Mouse (Mus musculus) cerebellum, adult 8-10 months (tissue): ENCODE measurements around the gene Cog5.
"Not testable (repeated sequence)": the region's sequence is repeated elsewhere in the genome, so short reads cannot be mapped to it uniquely, and the experiment has no call there.

Source experiments
- DNase-seq: peaks from one replicate; pipeline ENCODE4 v3.0.0; 2022

Cog5 gene

GRCm38 (mm10) chr12:31654197-31654964, at the start of gene Cog5, which contains the start of gene Dus4l:
Gene Cog5, plus strand, starts transcription at chr12:31654869.
Gene Dus4l, minus strand, starts transcription at chr12:31654826.
- DNase-seq: peak; percentile 99

GRCm38 (mm10) chr12:31604894-31605293, 49.8 kb upstream of the Cog5 start:
- DNase-seq: peak; percentile 11

- no peak for DNase-seq
Measured at GRCm38 (mm10) chr12:31608138-31608537, 46.5 kb upstream of the Cog5 start.

- no peak for DNase-seq
Measured at GRCm38 (mm10) chr12:31613353-31613752, 41.3 kb upstream of the Cog5 start.

GRCm38 (mm10) chr12:31620106-31620505, 34.6 kb upstream of the Cog5 start:
- DNase-seq: no peak

GRCm38 (mm10) chr12:31625016-31625415, 29.7 kb upstream of the Cog5 start:
- no peak for DNase-seq

GRCm38 (mm10) chr12:31628396-31628795, 26.3 kb upstream of the Cog5 start:
- not testable (repeated sequence) for DNase-seq

GRCm38 (mm10) chr12:31633970-31634342, 20.7 kb upstream of the Cog5 start:
- no peak for DNase-seq

GRCm38 (mm10) chr12:31634343-31635239, 20.1 kb upstream of the Cog5 start, which contains the start of gene Bcap29:
Gene Bcap29, minus strand, starts transcription at chr12:31634658.
- peak; percentile 73 for DNase-seq

- DNase-seq: no peak
Measured at GRCm38 (mm10) chr12:31635240-31635607, 19.4 kb upstream of the Cog5 start.

- no peak for DNase-seq
Measured at GRCm38 (mm10) chr12:31653611-31654010, 1.1 kb upstream of the Cog5 start.

GRCm38 (mm10) chr12:31654965-31655477, 352 bp downstream of the Cog5 start:
- no peak for DNase-seq

GRCm38 (mm10) chr12:31656841-31657240, 2.2 kb downstream of the Cog5 start:
- no peak for DNase-seq

GRCm38 (mm10) chr12:31665999-31666398, 11.3 kb downstream of the Cog5 start:
- DNase-seq: no peak

- no peak for DNase-seq
Measured at GRCm38 (mm10) chr12:31667187-31667586, 12.5 kb downstream of the Cog5 start.

GRCm38 (mm10) chr12:31686679-31687078, 32.0 kb downstream of the Cog5 start:
- no peak for DNase-seq

- DNase-seq: no peak
Measured at GRCm38 (mm10) chr12:31693278-31693677, 38.6 kb downstream of the Cog5 start.

GRCm38 (mm10) chr12:31700623-31701347, 46.1 kb downstream of the Cog5 start:
- no peak for DNase-seq

- DNase-seq: no peak
Measured at GRCm38 (mm10) chr12:31701411-31701810, 46.7 kb downstream of the Cog5 start.

GRCm38 (mm10) chr12:31703904-31704303, 49.2 kb downstream of the Cog5 start:
- DNase-seq: no peak

GRCm38 (mm10) chr12:31706168-31706567, 51.5 kb downstream of the Cog5 start:
- DNase-seq: no peak

- no peak for DNase-seq
Measured at GRCm38 (mm10) chr12:31707531-31707930, 52.9 kb downstream of the Cog5 start.

GRCm38 (mm10) chr12:31709665-31710064, 55.0 kb downstream of the Cog5 start:
- DNase-seq: no peak
